Mouse (Mus musculus): Measurements from ENCODE around the gene Ghrh. TPM values are rescaled to one million over a fixed set of nuclear protein-coding genes. Genes with fewer than 3 reads are reported as not detected.
"Not testable (repeated sequence)": the region's sequence is repeated elsewhere in the genome, so short reads cannot be mapped to it uniquely, and the experiment has no call there.

Gene Ghrh
- polyA plus RNA-seq (2017; shearing (Covaris generic)), result not detected

DNA sequence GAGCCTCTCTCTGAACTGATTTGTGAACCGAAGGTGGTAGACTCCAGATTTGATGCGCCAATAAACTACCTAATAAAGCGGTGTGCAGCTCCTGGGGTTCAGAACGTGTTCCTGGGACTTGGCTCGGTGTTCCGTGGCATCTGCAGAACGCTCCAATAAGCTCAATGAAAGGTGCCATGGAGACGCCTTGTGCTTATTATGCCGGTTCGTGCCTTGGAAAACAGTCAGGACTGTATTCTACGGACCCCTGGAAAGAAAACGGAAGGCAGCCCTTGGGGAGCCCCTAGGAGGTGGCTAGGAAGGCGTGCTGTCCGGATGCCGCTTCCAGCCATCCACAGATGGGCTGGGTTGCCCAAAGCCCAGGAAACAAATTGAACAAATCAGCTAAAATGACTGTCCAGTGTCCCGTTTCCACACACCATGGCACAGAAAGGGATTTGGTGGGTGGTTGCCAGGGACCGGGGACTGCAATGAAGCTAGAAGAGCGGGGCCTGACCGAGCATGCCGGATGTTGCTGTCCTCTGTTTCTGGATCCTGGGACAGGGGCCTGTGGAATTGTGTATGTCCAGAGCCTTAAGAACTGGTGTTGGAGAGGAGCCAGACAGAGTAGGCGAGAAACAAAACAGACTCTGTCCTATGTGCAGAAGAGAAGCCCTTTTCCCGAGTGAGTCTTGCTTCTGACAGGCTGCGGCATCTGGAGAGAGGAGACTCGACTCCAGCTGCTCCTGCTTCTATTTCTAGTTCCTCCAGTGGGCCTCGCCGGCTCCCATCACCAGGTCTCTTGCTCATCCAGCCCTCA is at the start of gene Ghrh:
TSS of gene Ghrh (minus strand) at position 146 of the 799 bp plus-strand sequence.
- ATAC-seq, result no peak

DNA sequence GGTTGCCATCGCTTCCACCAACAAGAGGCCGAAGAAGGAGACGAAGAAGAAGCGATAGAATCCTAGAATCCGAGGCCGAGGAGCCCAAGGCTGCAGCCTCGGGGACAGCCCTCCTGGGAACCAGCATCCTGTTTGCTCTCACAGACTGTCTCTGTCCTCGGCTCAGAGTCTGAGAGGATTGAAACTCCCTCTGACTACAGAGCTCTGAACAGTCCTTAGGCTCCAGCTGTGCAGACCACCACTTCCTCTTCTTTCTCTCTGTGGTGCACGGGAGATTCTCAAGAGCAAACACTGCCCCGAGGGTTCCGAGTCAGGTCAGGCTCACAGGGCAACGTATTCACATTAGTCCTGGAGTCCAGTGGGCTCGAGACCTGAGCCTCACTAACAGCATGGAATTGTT is 48.7 kb upstream of the Ghrh start:
- no peak for ATAC-seq

DNA sequence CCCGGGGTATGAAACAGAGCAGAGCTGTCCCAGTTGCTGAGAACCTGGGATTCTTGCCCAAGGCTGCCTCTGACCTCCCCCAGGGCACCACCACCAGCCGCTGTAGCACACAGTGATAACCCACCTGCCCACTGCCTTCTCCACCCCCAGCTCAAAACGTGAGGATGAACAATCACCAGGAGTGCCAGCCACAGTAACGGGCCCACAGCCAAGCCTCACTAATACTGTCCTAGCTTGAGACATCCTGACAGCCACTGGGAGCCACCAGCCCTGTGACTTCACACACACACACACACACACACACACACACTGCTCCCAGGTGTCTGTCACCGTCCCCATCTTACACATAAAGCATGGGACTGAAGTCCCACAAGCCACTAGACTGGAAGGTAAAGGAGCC is 48.1 kb upstream of the Ghrh start:
- no peak for ATAC-seq

DNA sequence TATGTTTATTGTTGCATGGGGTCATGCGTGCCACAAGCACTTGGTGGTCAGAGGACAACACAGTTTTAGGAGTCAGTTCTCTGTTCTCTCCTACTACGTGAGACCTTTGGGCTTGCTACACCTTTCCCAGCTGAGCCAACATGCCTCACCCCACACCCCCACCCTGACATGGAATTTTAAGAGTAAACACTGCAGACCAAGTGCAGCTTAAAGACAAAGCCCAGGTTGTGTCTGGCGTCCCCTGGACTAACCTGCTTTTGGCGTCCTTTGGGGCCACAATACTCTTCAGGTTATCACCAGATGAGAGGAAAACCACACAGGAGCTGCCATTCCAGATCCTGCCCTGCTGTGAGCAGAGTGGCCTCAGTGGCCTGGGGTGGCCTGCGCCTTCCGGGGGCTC is 47.6 kb upstream of the Ghrh start:
- ATAC-seq, result no peak

DNA sequence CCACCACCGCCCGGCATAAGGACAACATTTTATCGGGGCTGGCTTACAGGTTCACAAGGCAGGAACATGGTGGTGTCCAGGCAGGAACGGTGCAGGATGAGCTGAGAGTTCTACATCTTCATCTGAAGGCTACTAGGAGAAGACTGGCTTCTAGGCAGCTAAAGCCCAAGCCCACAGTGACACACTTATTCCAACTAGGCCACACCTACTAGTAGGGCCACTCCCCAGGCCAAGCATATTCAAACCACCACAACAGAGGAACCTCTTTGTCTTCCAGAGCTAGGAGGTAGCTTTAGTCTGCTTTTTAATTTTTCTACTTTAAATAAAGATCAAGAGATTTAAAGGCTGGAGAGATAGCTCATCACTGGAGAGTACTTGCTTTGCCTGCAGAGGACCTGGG is 46.2 kb upstream of the Ghrh start:
- no peak for ATAC-seq

DNA sequence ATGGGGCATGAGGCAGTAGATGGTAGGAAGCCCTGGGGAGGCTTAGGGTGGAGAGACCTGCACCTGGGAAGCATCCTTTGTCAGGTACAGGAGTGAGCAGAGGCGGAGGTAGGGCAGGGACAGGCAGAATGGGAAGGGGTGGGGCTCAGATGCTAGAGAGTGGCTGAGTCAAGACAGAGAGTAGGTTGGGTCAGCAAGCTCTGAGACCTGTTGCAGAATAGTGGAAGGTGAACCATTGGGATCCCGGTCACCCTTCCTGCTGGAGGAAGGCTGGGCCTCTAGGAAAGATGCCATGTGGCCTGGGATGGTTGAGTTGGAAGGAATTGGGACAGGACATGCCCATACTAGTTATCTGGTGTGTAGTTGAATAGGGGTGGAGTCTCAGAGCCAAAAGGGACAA is 45.0 kb upstream of the Ghrh start:
- ATAC-seq, result no peak

DNA sequence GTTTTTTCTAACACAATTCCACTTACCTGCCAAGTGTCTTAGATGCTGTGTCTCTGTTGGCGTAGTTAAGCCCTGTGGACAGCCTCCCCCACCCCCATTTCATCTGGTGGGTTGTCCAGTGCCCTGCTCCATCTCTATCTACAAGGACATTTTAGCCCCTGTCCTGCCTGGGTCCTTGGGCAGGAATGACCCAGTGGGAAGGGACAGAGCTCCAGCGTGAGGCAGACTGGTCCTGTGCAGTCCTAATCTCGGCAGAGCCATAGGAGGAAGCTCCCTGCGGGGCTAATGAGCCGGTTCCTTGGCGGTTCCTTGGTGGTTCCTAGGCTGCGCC is 42.2 kb upstream of the Ghrh start:
- ATAC-seq, result no peak

DNA sequence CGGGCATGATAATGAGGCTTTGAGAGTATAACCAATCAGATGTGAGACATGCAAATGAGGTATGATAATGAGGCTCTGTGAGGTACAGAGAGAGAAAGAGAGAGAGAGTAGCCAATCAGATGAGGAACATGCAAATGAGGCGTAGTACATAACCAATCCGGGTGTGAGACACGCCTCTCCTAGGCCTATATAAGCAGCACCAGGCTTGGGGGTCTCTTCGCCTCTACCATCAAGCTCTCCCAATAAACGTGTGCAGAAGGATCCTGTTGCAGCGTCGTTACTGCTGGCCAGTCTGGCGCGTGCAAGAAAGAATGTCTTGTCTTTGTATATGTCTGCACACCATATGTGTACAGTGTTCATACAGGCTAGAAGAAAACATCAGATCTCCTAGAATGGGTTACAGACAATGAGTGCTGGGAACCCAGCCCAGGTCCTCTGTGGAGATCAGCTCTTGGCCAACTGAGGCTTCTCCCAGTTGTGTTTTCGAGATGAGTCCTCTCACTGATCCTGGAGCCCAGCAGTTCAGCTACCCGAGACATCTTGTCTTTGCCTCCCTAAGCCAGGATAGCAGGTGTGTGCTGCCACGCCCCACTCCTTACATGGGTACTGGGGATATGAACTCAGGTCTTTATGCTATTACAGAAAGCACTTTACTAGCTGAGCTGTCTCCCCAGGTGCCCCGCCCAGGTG is 41.7 kb upstream of the Ghrh start:
- not testable (repeated sequence) for ATAC-seq

DNA sequence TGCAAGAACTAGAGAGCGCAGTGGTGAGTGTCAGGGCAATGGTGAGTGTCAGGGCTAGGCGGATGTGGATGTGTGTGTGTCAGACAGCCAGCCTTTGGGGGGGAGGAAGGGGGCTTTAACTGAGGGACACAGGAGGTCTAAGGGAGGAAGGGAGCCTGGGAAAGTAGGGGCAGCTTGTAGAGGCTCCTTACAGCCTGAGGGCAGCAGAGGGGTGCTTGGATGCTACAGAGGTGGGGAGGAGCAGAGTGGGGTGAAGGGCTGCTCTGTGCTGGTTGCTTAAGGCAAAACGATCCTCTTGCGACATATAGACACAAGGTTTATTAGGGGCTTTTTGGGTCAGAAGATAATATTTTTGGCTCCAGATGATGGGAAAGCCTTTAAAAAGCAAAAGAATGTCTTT is 37.5 kb upstream of the Ghrh start:
- no peak for ATAC-seq

DNA sequence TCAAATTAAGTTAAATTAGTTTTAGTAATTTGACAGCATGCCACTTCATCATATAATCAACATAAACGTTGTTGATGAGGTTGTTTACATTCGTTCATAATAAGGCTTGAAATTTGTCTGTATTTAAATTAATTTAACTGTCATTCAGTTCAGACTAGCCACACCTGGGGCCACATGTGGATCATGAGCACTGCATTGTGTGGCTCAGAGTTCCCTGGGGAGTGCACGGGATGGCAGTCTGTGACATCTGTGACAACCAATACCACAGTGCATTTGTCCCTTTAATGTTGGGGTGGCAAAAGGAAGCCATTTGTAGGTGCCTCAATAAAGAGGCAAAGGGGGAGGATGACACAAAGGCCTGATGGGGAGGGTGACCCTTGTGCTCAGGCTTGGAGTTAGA is 29.7 kb upstream of the Ghrh start:
- no peak for ATAC-seq

DNA sequence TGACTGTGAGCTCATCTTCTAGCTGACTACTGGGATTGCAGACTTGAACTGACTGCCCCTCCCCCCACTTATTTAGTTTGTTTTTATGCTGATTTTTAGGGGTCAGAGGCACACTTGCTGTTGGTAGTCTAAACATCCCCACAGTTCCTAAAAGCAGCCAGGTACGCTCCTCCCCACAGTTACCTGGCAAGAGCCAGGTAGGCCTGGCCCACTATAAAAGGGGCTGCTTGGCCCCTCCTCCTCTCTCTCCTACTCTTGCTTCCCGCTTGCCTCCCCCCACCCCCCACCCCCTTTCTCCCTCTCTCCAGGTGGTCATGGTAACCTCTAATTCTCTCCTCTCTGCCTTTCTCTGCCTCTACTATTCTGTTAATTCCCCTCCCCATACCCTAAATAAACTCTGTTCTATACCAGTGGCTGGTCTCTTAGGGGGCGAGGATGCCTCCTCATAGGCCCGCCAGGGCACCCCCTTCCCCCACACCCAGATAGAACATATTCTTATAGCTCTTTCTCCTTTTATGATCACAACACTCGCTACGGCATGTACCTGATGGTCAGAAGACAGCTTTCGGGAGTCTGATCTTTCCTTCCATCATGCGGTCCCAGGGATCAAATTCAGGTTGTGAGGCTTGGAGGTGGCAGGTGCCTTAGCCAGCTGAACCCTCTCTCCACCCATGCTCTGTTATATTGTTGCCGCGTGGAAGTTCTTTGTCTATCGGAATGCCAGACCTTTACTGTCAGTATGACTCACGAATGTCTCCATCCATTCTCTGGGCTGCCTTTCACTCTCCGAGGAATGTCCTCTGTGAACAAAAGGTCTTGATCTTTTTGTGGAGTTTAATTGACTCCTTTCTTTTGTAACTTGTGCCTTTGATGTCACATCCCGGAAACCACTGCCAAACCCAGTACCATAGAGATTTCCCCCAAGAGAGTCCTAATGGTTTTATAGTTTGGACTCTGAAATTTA is 28.8 kb upstream of the Ghrh start:
- no peak for ATAC-seq

DNA sequence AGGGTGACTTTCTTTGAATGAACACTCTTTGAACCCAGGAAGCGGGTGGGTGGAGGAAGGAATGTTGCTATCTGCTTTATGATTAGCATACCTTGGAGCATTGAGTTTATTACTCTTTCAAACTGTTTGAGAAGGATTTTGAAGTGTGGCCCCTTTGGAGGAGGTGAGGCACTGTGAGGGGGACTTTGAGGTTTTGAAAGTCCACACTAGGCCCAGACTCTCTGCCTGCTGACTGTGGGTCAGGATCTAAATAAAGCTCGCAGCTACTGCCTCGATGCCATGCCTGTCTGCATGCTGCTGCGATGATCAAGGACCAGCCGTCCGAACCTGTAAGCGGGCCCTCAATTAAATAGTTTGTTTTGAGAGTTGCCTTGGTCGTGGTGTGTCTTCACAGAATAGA is 27.7 kb upstream of the Ghrh start:
- ATAC-seq, result no peak

DNA sequence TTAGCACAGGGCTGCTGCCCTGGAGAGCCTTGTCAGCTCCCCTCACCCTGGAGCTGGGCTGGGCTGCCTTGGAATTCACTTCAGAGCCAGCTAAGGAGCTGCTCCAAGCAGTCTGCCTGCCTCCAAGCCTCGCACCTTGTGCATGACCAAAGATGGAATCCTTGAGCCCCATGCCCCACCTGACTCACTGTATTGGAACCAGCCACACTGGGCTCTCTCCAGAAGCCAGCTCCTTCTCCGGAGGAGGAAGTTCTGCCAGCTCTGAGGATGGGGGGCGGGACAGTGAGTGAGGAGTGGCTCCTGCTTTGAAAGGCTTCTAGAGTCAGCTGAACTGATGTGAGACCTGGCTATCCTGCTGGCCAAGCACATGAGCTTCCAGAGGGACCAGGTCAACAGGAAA is 26.4 kb upstream of the Ghrh start:
- no peak for ATAC-seq

DNA sequence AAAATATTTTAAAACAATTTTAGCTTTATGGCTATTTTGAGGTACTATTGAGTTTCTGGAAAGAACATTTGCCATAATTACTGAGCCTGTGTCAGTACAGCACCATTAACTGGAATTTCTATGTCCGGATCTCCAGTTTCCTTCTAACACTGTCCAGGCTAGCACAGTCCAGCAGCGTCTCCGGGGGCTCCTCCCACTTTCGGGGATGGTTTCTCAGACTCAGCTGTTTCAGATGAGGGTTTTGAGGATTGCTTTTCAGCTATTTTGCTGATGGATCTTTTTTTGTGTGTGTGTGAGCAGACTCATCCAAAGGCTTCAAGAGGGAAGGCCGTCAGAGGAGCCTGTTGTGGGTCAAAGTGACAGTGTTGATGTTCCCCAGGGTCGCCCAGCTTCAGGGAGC is 24.4 kb upstream of the Ghrh start:
- no peak for ATAC-seq

DNA sequence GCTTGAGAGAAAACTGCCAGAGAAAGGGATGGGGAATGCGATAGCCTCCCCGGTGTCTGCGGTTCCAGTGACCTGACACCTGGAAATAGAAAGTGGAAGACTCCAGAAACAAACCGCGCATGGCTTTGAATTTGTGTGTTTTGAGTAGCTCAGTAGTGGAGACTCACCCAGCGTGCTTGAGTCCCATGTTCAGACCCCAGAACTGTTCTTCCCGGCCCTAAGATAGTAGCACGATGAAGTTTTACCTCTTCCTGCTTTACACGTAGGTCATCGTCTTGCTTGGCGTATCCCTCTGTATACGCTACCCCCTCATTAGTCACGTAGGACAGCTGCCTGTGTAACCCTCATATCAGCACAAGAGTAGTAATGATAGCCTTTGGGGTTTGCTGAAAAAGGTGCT is 20.7 kb upstream of the Ghrh start:
- ATAC-seq, result peak; percentile 21

DNA sequence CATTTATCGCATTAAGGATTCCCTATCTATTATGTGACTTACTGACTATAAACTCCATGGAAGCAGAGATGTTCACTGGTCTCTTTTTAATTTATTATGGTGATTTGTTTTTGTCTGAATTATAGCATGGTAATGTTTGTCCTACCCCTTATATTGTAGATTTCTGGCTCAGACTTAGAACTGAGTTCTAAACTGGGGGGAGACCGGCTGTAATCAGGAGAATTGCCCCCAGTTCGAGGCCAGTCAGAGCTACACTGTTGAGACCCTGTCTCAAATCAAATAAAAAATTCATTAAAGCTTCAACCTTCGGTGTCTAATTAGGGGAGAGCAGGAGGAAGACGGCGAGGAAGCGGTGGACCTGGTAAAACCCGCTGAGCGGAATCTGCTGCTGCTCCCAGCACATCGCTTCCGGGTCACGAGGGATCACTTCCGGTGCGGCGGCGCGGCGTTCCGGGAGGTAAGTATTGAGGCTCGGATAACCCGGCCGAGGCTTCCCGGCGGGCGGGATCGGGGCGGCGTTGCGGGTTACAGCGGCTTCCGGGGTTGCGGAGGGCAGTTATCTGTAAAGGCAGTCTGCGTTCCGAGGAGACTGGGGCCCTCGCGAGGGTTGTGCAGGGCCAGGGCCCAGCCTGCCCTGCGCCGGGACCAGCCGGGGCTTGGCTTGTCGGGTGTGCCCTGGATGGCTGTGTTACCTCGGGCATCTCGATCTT is 20.0 kb upstream of the Ghrh start, which contains the start of gene Manbal:
TSS of gene Manbal (plus strand) at position 411 of the 710 bp plus-strand sequence.
- peak; percentile 92 for ATAC-seq

DNA sequence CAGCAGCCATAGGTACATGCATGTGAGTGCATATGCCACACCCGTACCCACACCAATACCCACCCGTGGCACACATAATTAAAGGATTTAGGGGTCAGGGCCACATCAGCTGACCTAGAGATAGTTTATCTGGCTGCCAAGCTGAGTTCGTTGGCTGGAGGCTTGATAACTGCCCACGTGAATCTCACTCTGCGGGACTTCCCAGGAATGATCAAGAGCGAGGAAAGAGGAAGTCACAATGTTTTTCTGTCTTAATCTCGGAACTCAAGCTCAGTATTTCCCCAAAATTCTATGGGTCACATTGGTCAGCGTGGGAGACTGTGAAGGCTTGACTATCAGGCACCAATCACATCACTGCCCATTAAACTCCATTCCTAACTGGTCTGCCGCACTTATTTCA is 19.5 kb upstream of the Ghrh start:
- ATAC-seq, result no peak

DNA sequence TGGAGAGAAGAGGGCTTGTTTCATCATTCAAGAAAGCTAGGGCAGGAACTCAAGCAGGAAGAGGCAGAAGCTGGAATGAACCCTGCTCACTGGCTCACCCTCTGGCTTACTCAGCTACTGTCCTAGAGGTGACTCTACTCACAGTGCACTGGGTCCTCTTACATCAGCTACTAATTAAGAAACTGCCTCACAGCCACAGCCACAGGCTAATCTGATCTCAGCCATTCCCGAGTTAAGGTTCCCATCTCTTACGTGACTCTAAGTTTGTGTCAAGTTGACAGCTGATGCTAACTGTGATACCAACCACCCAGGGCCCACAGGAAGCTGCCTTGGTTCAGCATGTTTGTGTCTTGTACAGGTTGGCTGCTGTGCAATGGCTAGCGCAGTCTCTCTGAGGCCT is 15.7 kb upstream of the Ghrh start:
- no peak for ATAC-seq

DNA sequence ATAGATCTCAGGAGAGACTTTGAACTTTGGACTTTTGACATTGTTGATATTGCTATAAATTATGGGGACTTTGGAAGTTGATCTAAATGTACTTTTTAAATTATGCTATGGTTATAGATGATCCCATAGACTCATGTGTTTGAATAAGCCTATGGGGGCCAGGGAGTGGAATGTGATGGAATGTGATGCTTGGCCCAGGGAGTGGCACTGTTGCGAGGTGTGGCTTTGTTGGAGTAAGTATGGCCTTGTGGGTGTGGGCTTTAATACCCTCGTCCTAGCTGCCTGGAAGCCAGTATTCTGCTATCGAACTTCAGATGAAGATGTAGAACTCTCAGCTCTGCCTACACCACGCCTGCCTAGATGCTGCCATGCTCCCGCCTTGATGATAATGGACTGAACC is 12.7 kb upstream of the Ghrh start:
- ATAC-seq, result no peak

DNA sequence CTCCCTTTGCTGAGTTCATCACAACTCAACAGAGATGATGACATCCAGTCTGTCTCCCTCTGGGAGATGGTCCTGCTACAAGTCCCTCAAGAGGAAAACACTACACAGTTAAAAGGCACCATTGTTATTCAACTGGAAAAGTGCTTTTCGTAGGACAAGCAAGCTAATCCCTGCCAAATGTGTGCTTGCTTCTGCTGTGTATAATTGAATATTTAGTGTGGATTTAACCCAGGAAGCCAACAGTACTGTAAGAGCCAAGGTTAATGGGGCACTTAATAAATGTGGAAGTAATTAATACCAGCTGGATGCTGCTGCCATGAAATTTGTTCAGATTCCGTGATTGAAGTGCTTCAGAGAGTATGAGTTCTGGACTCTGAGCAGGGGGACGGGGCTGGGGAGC is 6.8 kb upstream of the Ghrh start:
- ATAC-seq, result no peak

DNA sequence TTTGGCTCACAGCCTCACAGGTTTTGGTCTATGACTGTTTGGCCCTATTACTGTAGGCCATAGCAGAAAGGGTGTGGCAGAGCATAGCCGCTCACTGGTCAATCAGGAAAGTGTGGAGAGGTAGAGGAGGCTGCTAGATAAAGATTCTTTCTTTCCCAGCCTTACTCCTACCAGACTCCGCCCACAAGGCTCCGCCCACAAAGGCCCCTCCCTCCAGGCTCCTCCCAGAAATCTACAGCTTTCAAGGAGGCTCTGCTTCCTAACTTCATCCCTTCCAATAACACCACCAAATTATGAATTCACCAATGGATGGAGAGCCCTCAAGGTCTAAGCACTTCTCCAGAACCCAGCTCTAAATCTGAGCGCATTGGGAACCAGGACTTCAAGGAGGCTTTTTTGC is 5.9 kb upstream of the Ghrh start:
- no peak for ATAC-seq

DNA sequence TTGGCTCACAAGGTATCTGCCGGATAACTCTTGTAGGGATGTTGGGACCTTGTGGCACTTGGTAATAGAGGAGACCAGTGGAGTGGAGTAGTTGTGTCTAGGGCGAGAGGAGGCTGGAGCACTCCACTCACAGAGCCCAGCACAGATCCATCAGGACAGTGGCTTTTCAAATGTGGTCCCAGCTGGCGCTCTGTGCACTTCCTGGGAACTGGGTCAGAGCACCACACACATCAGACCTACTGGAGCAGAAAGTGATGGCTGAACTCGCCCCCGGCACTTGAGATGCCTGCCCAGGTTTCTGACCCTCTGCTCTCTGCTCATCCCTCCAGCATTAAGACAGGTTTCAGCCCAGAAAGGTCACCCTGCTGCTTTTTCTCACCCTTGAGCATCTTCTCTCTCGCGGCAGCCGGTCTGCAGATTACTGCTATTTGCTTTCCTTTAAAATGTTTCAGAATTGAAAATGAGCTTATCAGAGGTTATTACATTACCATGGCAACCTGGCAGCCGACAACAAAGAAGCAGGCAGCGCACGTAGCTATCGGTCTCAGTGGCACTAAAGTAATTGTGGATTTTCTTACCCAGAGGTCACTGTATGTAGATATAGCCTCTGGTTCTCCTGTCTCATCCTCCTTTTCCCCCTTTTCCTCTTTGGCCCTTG is 1.9 kb upstream of the Ghrh start:
- no peak for ATAC-seq
